Mouse (Mus musculus) kidney, adult 2 months (tissue): ENCODE data around the gene Vipr2.

Experiments used
- CTCF ChIP-seq: fragments of 200-500 bp; conservative IDR thresholded peaks from 2 replicates; pipeline ENCODE4 v1.5.1; 2011; ENCODE audit warnings: low read depth, mild to moderate bottlenecking, control low read depth, low read length, moderate library complexity, mixed read lengths; ENCODE audit not compliant: insufficient read depth, insufficient read length
- POLR2A ChIP-seq: fragments of 200-500 bp; IDR thresholded peaks from one replicate; pipeline ENCODE4 v1.6.1; 2011; ENCODE audit warnings: low read depth, low read length, control low read depth

GRCm38 (mm10) chr12:116086951-116087600 is 9.6 kb downstream of the Vipr2 start:
- TF ChIP-seq CTCF (no peak), POLR2A (no peak)
